In genomic region chr15:99213183-99213582, GRCm38 (mm10) we compare ENCODE assay signal across 36 mouse cellular contexts. TPM values are rescaled to one million over a fixed set of nuclear protein-coding genes. Genes with fewer than 3 reads are reported as not detected.
"Had no signal": no experiment of that assay in that cellular context is flagged by ENCODE, and none has a peak within 500 bp of the region (broad histone marks: within the 10 kb centered on the region; RNA-seq: fewer than 3 reads in every experiment).

No protein-coding gene starts in this region.

- H3K27ac ChIP-seq: heart, embryonic 10.5 days; heart, embryonic 13.5 days; heart, embryonic 15.5 days; hindbrain, embryonic 10.5 days; hindbrain, embryonic 12.5 days; hindbrain, embryonic 13.5 days; hindbrain, embryonic 14.5 days; hindbrain, embryonic 15.5 days; hindbrain, postnatal 0 days; intestine, embryonic 15.5 days; kidney, embryonic 15.5 days; kidney, postnatal 0 days; layer of hippocampus, adult 2 months had no signal

- DNase-seq: heart, postnatal 10 days; heart, postnatal 14 days; heart, postnatal 36 days; heart, postnatal 4 days; kidney, adult 11 months; kidney, adult 18-20 months; kidney, adult 2 months; kidney, adult 8-10 months; kidney, adult 9 months; kidney, postnatal 10 days; kidney, postnatal 14 days; kidney, postnatal 25 days; kidney, postnatal 36 days; kidney, postnatal 4 days; layer of hippocampus, adult 9-11 months; layer of hippocampus, postnatal 36 days had no signal

- H3K27me3 ChIP-seq: heart, embryonic 13.5 days; heart, embryonic 15.5 days; hindbrain, embryonic 12.5 days; hindbrain, embryonic 15.5 days; intestine, embryonic 15.5 days; kidney, embryonic 15.5 days had no signal

- H3K4me1 ChIP-seq: heart, embryonic 12.5 days; heart, embryonic 13.5 days; heart, embryonic 15.5 days; hindbrain, embryonic 10.5 days; hindbrain, embryonic 12.5 days; hindbrain, embryonic 13.5 days; hindbrain, embryonic 15.5 days; intestine, embryonic 15.5 days; kidney, embryonic 15.5 days had no signal

- H3K9me3 ChIP-seq: heart, embryonic 10.5 days; heart, embryonic 13.5 days; heart, embryonic 15.5 days; hindbrain, embryonic 10.5 days; hindbrain, embryonic 12.5 days; hindbrain, embryonic 13.5 days; hindbrain, embryonic 15.5 days; intestine, embryonic 15.5 days; kidney, embryonic 15.5 days had no signal

- H3K9ac ChIP-seq: heart, embryonic 12.5 days; heart, embryonic 13.5 days; heart, embryonic 15.5 days; hindbrain, embryonic 12.5 days; hindbrain, embryonic 13.5 days; hindbrain, embryonic 14.5 days; hindbrain, embryonic 15.5 days; intestine, embryonic 15.5 days; kidney, embryonic 15.5 days had no signal

- H3K4me2 ChIP-seq: heart, embryonic 11.5 days; heart, embryonic 12.5 days; heart, embryonic 13.5 days; heart, embryonic 15.5 days; hindbrain, embryonic 12.5 days; hindbrain, embryonic 13.5 days; hindbrain, embryonic 14.5 days; hindbrain, embryonic 15.5 days; intestine, embryonic 15.5 days; kidney, embryonic 15.5 days had no signal

- H3K4me3 ChIP-seq: heart, embryonic 10.5 days; heart, embryonic 12.5 days; heart, embryonic 13.5 days; heart, embryonic 15.5 days; hindbrain, embryonic 10.5 days; hindbrain, embryonic 12.5 days; hindbrain, embryonic 13.5 days; hindbrain, embryonic 15.5 days; intestine, embryonic 15.5 days; kidney, embryonic 15.5 days; layer of hippocampus, adult 2 months had no signal

- ATAC-seq: hindbrain, embryonic 16.5 days; hindbrain, postnatal 0 days; inflammation-experienced regulatory T-cells, adult 6 months; intestine, embryonic 15.5 days; intestine, embryonic 16.5 days; intestine, postnatal 0 days had no signal

RNA-seq across cellular contexts. Expression of gene Kcnh3, which starts 11.5 kb away (rescaled TPM):
- total RNA-seq: hematopoietic stem cell, adult 5-6 weeks had no signal
- polyA plus RNA-seq: heart, embryonic 11.5 days; inflammation-experienced regulatory T-cells, adult 6 months had no signal
